Mouse (Mus musculus) spleen, adult 2 months (tissue): Measurements from ENCODE around the gene Knstrn. TPM values are rescaled to one million over a fixed set of nuclear protein-coding genes. Genes with fewer than 3 reads are reported as not detected.

Experiments
- DNase-seq, 2 experiments: peaks; one replicate each; pipeline versions ENCODE4 v3.0.0 to v3.0.0-alpha.2; 2012 to 2021; ENCODE audit warnings: low spot score in 2 of 2, low read depth in 1 of 2
- H3K27ac ChIP-seq: fragments of 200-500 bp; 2 replicates; pipeline ENCODE4 v1.5.1; 2012; ENCODE audit warnings: low read length, inconsistent platforms; ENCODE audit not compliant: insufficient read depth
- H3K27me3 ChIP-seq: fragments of 200-500 bp; 2 replicates; pipeline ENCODE4 v1.6.1; 2012; ENCODE audit warnings: mild to moderate bottlenecking, moderate library complexity, low read length, inconsistent platforms; ENCODE audit not compliant: control insufficient read depth, insufficient read depth
- H3K36me3 ChIP-seq: fragments of 200-500 bp; 2 replicates; pipeline ENCODE4 v1.6.1; 2012; ENCODE audit warnings: mild to moderate bottlenecking, low read length, inconsistent platforms; ENCODE audit not compliant: control insufficient read depth, insufficient read depth
- H3K4me1 ChIP-seq: fragments of 200-500 bp; 2 replicates; pipeline ENCODE4 v1.6.1; 2011; ENCODE audit warnings: inconsistent platforms; ENCODE audit not compliant: control insufficient read depth, insufficient read depth, insufficient read length
- H3K4me3 ChIP-seq: fragments of 200-500 bp; 2 replicates; pipeline ENCODE4 v1.5.1; 2011; ENCODE audit warnings: mild to moderate bottlenecking, inconsistent platforms; ENCODE audit not compliant: insufficient read depth, insufficient read length; ENCODE audit errors: extremely low read depth
- CTCF ChIP-seq: fragments of 200-500 bp; IDR thresholded peaks from 2 replicates; pipeline ENCODE4 v1.5.1; 2011; ENCODE audit warnings: mild to moderate bottlenecking, inconsistent platforms; ENCODE audit not compliant: insufficient read depth, insufficient read length, insufficient replicate concordance; ENCODE audit errors: extremely low read depth
- POLR2A ChIP-seq: fragments of 200-500 bp; IDR thresholded peaks from 2 replicates; pipeline ENCODE4 v1.6.1; 2011; ENCODE audit warnings: low read depth, low read length, inconsistent platforms
- WGBS: fragments of 180-500 bp; shearing (Covaris S2); methylation state at CpG from one replicate; pipeline ENCODE4 v1.1.7; 2018; 5-methylcytosine and 5-hydroxymethylcytosine counted together
- polyA plus RNA-seq: library from polyadenylated mRNA; depleted of rRNA; stranded (reverse); fragments of >200 nt; gene quantifications from 2 replicates; pipeline ENCODE4 v1.2.3, GENCODE M21; 2012; rRNA removed

Gene Knstrn
- 3.7 and 4.2 TPM in 2 replicates for polyA plus RNA-seq

- Histone ChIP-seq H3K36me3 (no peaks in the 10 kb centered on the region; the same call in 1 of the 2 replicates), H3K4me1 (peaks cover 2% of the 10 kb centered on the region; the same call in 1 of the 2 replicates), H3K27me3 (no peaks in the 10 kb centered on the region), H3K27ac (peak within 1 kb of the TSS; percentile 10; the same call in 1 of the 2 replicates), H3K4me3 (peak within 1 kb of the TSS; percentile 78)
- WGBS, result 1% methylated on average over 49 of the region's 49 CpGs
- TF ChIP-seq POLR2A (no peak), CTCF (no peak)
- peak; percentile 65 to 89 for DNase-seq
Observed at GRCm38 (mm10) chr2:118813981-118814836, at the start of gene Knstrn. Knstrn (plus strand) TSS chr2:118814003.

DNA sequence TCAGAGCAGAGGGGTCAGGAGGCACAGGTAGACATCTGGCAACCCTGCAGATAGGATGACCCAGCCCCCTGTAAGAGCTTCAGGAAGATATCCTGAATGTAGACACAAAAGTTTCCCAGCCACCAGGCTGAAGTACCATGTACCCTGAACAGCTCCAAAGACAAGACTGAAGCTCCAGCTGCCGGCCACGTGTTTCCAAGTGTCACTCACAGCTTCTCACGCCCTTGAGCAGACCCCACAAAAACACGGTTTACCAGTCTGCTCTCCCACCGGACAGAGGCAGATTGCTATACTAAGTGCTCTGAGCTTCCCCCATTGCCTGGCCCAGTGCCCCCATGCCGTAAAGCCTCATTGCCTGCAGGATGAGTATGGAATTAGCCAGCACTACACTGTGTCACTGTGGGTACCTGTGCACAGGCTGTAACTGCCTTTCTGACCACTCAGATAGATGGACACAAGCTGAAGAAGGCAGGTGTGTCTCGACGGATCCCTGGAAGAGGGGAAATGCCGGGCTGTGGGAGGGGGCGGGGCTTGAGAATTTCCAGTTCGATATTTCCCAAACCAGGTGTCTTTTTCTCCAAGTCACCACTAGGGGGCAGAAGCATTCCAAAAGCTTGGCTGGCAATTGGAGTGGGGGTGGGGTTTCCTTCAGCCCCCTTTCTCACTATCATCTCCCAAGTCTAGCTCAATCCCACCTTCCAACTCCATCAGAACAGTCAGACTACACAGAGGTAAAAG lies 49.5 kb upstream of the Knstrn start:
- H3K4me3 ChIP-seq, result no peak overlapping the region
- 41% methylated on average over 11 of the region's 11 CpGs for WGBS
- H3K27ac ChIP-seq, result no peak overlapping the region
- no peaks in the 10 kb centered on the region for H3K36me3 ChIP-seq
- H3K27me3 ChIP-seq, result no peaks in the 10 kb centered on the region
- peak in 1 of 2 experiments; percentile 27 for DNase-seq
- TF ChIP-seq CTCF (peak; percentile 44; the same call in 1 of the 2 replicates), POLR2A (no peak)
- H3K4me1 ChIP-seq, result no peaks in the 10 kb centered on the region

DNA sequence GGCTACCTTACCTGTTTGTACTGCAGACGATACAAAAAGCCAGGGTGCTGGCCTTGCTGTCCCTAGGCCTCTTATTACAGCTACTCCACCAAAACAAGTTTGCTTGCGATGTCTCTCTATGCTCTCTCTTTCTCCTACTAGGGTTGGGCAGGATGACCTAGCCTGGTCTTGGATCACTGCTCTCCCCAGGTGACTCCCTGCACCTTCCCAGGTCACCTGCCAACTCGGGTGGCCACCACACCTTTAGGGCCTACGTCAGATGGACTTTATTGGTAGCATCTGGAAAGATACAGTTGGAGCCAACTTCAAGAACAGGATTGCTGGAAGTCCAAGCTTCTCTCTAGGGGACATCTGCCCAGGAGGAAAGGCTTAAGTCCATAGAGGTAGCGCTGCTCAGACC lies 48.9 kb upstream of the Knstrn start:
- Histone ChIP-seq H3K27ac (no peak overlapping the region), H3K36me3 (no peaks in the 10 kb centered on the region), H3K4me1 (no peaks in the 10 kb centered on the region), H3K27me3 (no peaks in the 10 kb centered on the region), H3K4me3 (no peak overlapping the region)
- no peak for DNase-seq
- WGBS, result 87% methylated on average over 5 of the region's 5 CpGs
- TF ChIP-seq CTCF (no peak), POLR2A (no peak)

DNA sequence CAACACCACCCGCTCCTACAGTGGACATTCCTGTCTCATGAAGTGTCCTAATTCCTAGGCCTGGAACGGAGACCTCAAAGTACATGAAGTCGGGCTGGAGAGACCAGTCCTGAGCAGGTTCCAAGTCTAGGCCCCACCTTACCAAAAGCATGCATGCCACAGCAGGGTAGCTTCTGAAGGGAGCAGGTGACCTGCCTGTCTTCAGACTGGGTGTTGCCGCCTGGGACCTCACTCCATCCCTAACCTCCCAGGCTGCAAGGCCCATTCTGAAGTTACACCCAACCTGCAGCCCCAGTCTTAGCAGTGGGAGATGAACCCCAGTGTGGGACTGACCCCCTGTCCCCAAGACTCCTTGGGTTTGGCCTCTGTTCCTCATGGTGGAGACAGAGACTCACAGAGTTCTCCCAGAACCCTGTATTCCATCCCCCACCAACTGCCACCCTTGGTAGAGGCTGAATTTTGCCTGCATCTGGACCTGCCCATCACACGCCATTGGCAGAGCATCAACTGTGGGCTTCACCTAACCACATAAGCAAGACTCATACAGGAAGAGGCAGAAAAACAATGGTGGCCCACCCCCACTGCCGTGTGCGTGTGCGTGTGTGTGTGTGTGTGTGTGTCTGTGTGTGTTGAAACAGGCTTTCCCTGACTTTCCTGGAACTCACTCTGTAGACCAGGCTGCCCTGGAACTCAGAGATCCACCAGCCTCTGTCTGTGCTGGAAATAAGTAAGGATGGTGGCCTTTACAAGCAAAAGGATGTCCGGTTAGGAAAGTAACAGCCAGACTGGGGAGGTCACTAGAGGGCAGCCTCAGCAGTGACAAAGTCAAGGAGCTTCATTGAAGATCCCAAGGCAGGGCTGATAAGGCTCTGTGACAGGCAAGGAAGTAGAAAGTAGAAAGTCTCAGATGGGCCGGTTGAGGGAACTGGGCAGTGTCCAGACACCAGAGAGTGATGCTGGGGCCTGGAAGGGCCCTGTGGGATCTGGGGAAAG lies 47.5 kb upstream of the Knstrn start:
- Histone ChIP-seq H3K4me1 (no peaks in the 10 kb centered on the region), H3K4me3 (no peak overlapping the region), H3K36me3 (no peaks in the 10 kb centered on the region), H3K27me3 (no peaks in the 10 kb centered on the region), H3K27ac (no peak overlapping the region)
- 60% methylated on average over 10 of the region's 10 CpGs for WGBS
- DNase-seq, result no peak
- TF ChIP-seq CTCF (no peak), POLR2A (no peak)

GRCm38 (mm10) chr2:118772158-118772874 lies 41.5 kb upstream of the Knstrn start, which contains the start of gene Phgr1:
Phgr1 (plus strand) TSS chr2:118772769.
- DNase-seq, result no peak
- Histone ChIP-seq H3K27ac (no peak within 1 kb of the TSS), H3K4me1 (no peaks in the 10 kb centered on the region), H3K4me3 (no peak within 1 kb of the TSS), H3K27me3 (no peaks in the 10 kb centered on the region), H3K36me3 (no peaks in the 10 kb centered on the region)
- TF ChIP-seq CTCF (no peak), POLR2A (no peak)
- 79% methylated on average over 6 of the region's 6 CpGs for WGBS
